Mouse (Mus musculus) liver, embryonic 14.5 days (tissue): ENCODE measurements at regions not wholly inside any gene's neighbourhood (a gene's known extent, or its start where the extent isn't known, plus 50 kb on each side); places are given as distances from the start of the nearest gene placed in this dataset.

Experiments used
- CTCF ChIP-seq: IDR thresholded peaks from 2 replicates; pipeline ENCODE4 v1.5.1; 2016; ENCODE audit warnings: antibody characterized with exemption, low read depth, control low read depth
- EP300 ChIP-seq: IDR thresholded peaks from 2 replicates; pipeline ENCODE4 v1.6.1; 2016; ENCODE audit warnings: antibody characterized with exemption, low read depth

- TF ChIP-seq CTCF (no peak), EP300 (no peak)
Measured at GRCm38 (mm10) chr2:167774806-167775179, 85.2 kb upstream of the Tmem189 start.
